20 mouse cellular contexts compared by ENCODE assay signal in genomic region chr5:118118922-118119321, GRCm38 (mm10). TPM values are rescaled to one million over a fixed set of nuclear protein-coding genes. Genes with fewer than 3 reads are reported as not detected.
DNase-seq lines count a peak whose midpoint lies in the region; ATAC-seq and TF ChIP-seq lines count a peak whose summit lies in the region.
"Had no signal": no experiment of that assay in that cellular context is flagged by ENCODE, and none has a peak within 500 bp of the region (broad histone marks: within the 10 kb centered on the region; RNA-seq: fewer than 3 reads in every experiment).

No protein-coding gene starts in this region.

- H3K27ac ChIP-seq in limb, embryonic 12.5 days: peak overlapping the region; percentile 46; the same call in 1 of the 2 replicates
- H3K27ac ChIP-seq in limb, embryonic 10.5 days: no peak overlapping the region
- H3K27ac ChIP-seq in forebrain, postnatal 0 days (ENCODE audit: low read depth, low read length): 0 out of 2 replicates have a peak overlapping the region, but pooled peaks have one; percentile 9
- peak overlapping the region; percentile 75 for H3K27ac ChIP-seq in hindbrain, embryonic 12.5 days
- peak overlapping the region; percentile 59 for H3K27ac ChIP-seq in midbrain, embryonic 15.5 days
- H3K27ac ChIP-seq: liver, embryonic 13.5 days; lung, embryonic 15.5 days had no signal

- WGBS in limb, embryonic 12.5 days: 88% methylated on average over 5 of the region's 5 CpGs
- 94% methylated on average over 5 of the region's 5 CpGs for WGBS in limb, embryonic 10.5 days
- WGBS in forebrain, postnatal 0 days: 74% methylated on average over 5 of the region's 5 CpGs
- 81% methylated on average over 5 of the region's 5 CpGs for WGBS in hindbrain, embryonic 12.5 days
- WGBS in midbrain, embryonic 15.5 days: 69% methylated on average over 5 of the region's 5 CpGs

- TF ChIP-seq CTCF in forebrain, postnatal 0 days (IDR thresholded peaks at IDR 0.05; ENCODE audit: low read depth): no peak

- no peak for DNase-seq in limb, embryonic 10.5 days (ENCODE audit: low spot score)
- DNase-seq in forebrain, postnatal 0 days: no peak
- no peak for DNase-seq in kidney, postnatal 25 days
- no peak for DNase-seq in thymus, postnatal 14 days
- DNase-seq: adrenal gland, adult 2 months; cerebellum, adult 2 months; gastrocnemius, postnatal 10 days; heart, adult 18-20 months; heart, postnatal 36 days; left cerebral cortex, postnatal 4 days; liver, embryonic 13.5 days; lung, postnatal 4 days; thymus, postnatal 36 days had no signal

- H3K9ac ChIP-seq in limb, embryonic 12.5 days (replicated peaks): no peak overlapping the region
- no peak overlapping the region for H3K9ac ChIP-seq in forebrain, postnatal 0 days
- H3K9ac ChIP-seq in hindbrain, embryonic 12.5 days: no peak overlapping the region
- H3K9ac ChIP-seq in midbrain, embryonic 15.5 days: no peak overlapping the region
- H3K9ac ChIP-seq: liver, embryonic 13.5 days; lung, embryonic 15.5 days had no signal

- H3K27me3 ChIP-seq in limb, embryonic 12.5 days: no peaks in the 10 kb centered on the region
- no peaks in the 10 kb centered on the region for H3K27me3 ChIP-seq in limb, embryonic 10.5 days (ENCODE audit: low read depth, poor library complexity, severe bottlenecking)
- H3K27me3 ChIP-seq in forebrain, postnatal 0 days (ENCODE audit: insufficient read depth, low read length): no peaks in the 10 kb centered on the region
- H3K27me3 ChIP-seq in hindbrain, embryonic 12.5 days: no peaks in the 10 kb centered on the region
- H3K27me3 ChIP-seq in midbrain, embryonic 15.5 days (replicated peaks): no peaks in the 10 kb centered on the region
- H3K27me3 ChIP-seq: liver, embryonic 13.5 days; lung, embryonic 15.5 days had no signal

- H3K4me2 ChIP-seq in limb, embryonic 12.5 days: no peak overlapping the region
- no peak overlapping the region for H3K4me2 ChIP-seq in forebrain, postnatal 0 days (ENCODE audit: low read depth)
- no peak overlapping the region for H3K4me2 ChIP-seq in hindbrain, embryonic 12.5 days (replicated peaks)
- H3K4me2 ChIP-seq in midbrain, embryonic 15.5 days: no peak overlapping the region
- H3K4me2 ChIP-seq: liver, embryonic 13.5 days; lung, embryonic 15.5 days had no signal

- peaks cover 31% of the 10 kb centered on the region for H3K4me1 ChIP-seq in limb, embryonic 12.5 days (replicated peaks)
- H3K4me1 ChIP-seq in limb, embryonic 10.5 days: peaks cover 11% of the 10 kb centered on the region; the same call in 1 of the 2 replicates
- peaks cover 4% of the 10 kb centered on the region; the same call in 1 of the 2 replicates for H3K4me1 ChIP-seq in forebrain, postnatal 0 days (ENCODE audit: insufficient read depth)
- peaks cover 29% of the 10 kb centered on the region for H3K4me1 ChIP-seq in hindbrain, embryonic 12.5 days
- H3K4me1 ChIP-seq in midbrain, embryonic 15.5 days: peaks cover 48% of the 10 kb centered on the region
- H3K4me1 ChIP-seq: lung, embryonic 15.5 days had no signal

- no peaks in the 10 kb centered on the region for H3K9me3 ChIP-seq in limb, embryonic 12.5 days
- no peaks in the 10 kb centered on the region for H3K9me3 ChIP-seq in limb, embryonic 10.5 days (replicated peaks)
- no peaks in the 10 kb centered on the region for H3K9me3 ChIP-seq in forebrain, postnatal 0 days (ENCODE audit: low read length)
- no peaks in the 10 kb centered on the region for H3K9me3 ChIP-seq in hindbrain, embryonic 12.5 days (replicated peaks)
- no peaks in the 10 kb centered on the region for H3K9me3 ChIP-seq in midbrain, embryonic 15.5 days
- H3K9me3 ChIP-seq: liver, embryonic 13.5 days; lung, embryonic 15.5 days had no signal

- no peak overlapping the region for H3K4me3 ChIP-seq in limb, embryonic 12.5 days (replicated peaks)
- H3K4me3 ChIP-seq in limb, embryonic 10.5 days: no peak overlapping the region
- H3K4me3 ChIP-seq in forebrain, postnatal 0 days (ENCODE audit: low read depth, low read length): no peak overlapping the region
- H3K4me3 ChIP-seq in hindbrain, embryonic 12.5 days: no peak overlapping the region
- H3K4me3 ChIP-seq in midbrain, embryonic 15.5 days: no peak overlapping the region
- H3K4me3 ChIP-seq: liver, embryonic 13.5 days; lung, embryonic 15.5 days had no signal

- no peak for ATAC-seq in limb, embryonic 12.5 days (ENCODE audit: insufficient number of reproducible peaks, insufficient read depth, low FRiP score, low TSS enrichment, low read depth)
- no peak for ATAC-seq in forebrain, postnatal 0 days
- 0 out of 2 replicates have a peak, but pooled peaks have one; percentile 48 for ATAC-seq in hindbrain, embryonic 12.5 days (ENCODE audit: low FRiP score)
- ATAC-seq in midbrain, embryonic 15.5 days (replicated peaks): no peak
- ATAC-seq: intestine, embryonic 16.5 days had no signal

- peaks cover 55% of the 10 kb centered on the region for H3K36me3 ChIP-seq in limb, embryonic 12.5 days
- H3K36me3 ChIP-seq in limb, embryonic 10.5 days: peaks cover 70% of the 10 kb centered on the region
- no peaks in the 10 kb centered on the region for H3K36me3 ChIP-seq in forebrain, postnatal 0 days (ENCODE audit: insufficient read depth)
- H3K36me3 ChIP-seq in hindbrain, embryonic 12.5 days: peaks cover 9% of the 10 kb centered on the region
- 0 out of 2 replicates have a peak, but pooled peaks cover 3% of the 10 kb centered on the region for H3K36me3 ChIP-seq in midbrain, embryonic 15.5 days (replicated peaks)

RNA-seq across cellular contexts. Expression of gene Fbxw8, which starts 36.3 kb away (rescaled TPM):
- 42.9 and 44.5 TPM in 2 replicates for polyA plus RNA-seq in limb, embryonic 12.5 days (2016; fragmentation: Nextera tagmentation; extraction: Ambion mirVana)
- 36.8 and 37.9 TPM in 2 replicates for polyA plus RNA-seq in limb, embryonic 10.5 days (2016; fragmentation: Nextera tagmentation; extraction: Ambion mirVana)
- total RNA-seq in forebrain, postnatal 0 days (2014; rRNA removed): 42.8 and 51.0 TPM in 2 replicates
- polyA plus RNA-seq in forebrain, postnatal 0 days (2015; fragmentation: Nextera tagmentation; extraction: Ambion mirVana): 15.2 and 16.4 TPM in 2 replicates
- 42.0 and 45.0 TPM in 2 replicates for polyA plus RNA-seq in hindbrain, embryonic 12.5 days (2016; fragmentation: Nextera tagmentation; extraction: Ambion mirVana)
- polyA plus RNA-seq in midbrain, embryonic 15.5 days (2015; fragmentation: Nextera tagmentation; extraction: Ambion mirVana): 20.0 and 22.3 TPM in 2 replicates

RNA-seq across cellular contexts. Expression of gene Hrk, which starts 45.5 kb away (rescaled TPM):
- 0.13 TPM in 2 replicates for polyA plus RNA-seq in limb, embryonic 12.5 days (2016; fragmentation: Nextera tagmentation; extraction: Ambion mirVana)
- 0.03 TPM in 2 replicates for polyA plus RNA-seq in limb, embryonic 10.5 days (2016; fragmentation: Nextera tagmentation; extraction: Ambion mirVana)
- 17.3 and 26.3 TPM in 2 replicates for total RNA-seq in forebrain, postnatal 0 days (2014; rRNA removed)
- polyA plus RNA-seq in forebrain, postnatal 0 days (2015; fragmentation: Nextera tagmentation; extraction: Ambion mirVana): 4.7 and 8.4 TPM in 2 replicates
- 1.8 TPM in 2 replicates for polyA plus RNA-seq in hindbrain, embryonic 12.5 days (2016; fragmentation: Nextera tagmentation; extraction: Ambion mirVana)
- 3.9 and 4.5 TPM in 2 replicates for polyA plus RNA-seq in midbrain, embryonic 15.5 days (2015; fragmentation: Nextera tagmentation; extraction: Ambion mirVana)
- total RNA-seq: adrenal gland, adult 2 months had no signal
- polyA plus RNA-seq: adrenal gland, adult 2 months; C2C12; small intestine, adult 2 months had no signal
